Mouse (Mus musculus) limb, embryonic 12.5 days (tissue): ENCODE measurements at regions not wholly inside any gene's neighbourhood (a gene's known extent, or its start where the extent isn't known, plus 50 kb on each side); places are given as distances from the start of the nearest gene placed in this dataset.
"Not testable (repeated sequence)": the region's sequence is repeated elsewhere in the genome, so short reads cannot be mapped to it uniquely, and the experiment has no call there.

Experiments used
- ATAC-seq: fragments of 200-750 bp; cut with Nextera tagmentation; 2 replicates; pipeline ENCODE4 v1.8.0; 2017; ENCODE audit warnings: low read depth, moderate TSS enrichment; ENCODE audit not compliant: insufficient number of reproducible peaks, insufficient read depth, low FRiP score, low TSS enrichment
- H3K27ac ChIP-seq: fragments of 300-500 bp; sonication (generic); 2 replicates; pipeline ENCODE4 v1.5.1; 2016; ENCODE audit warnings: mild to moderate bottlenecking, moderate library complexity
- H3K27me3 ChIP-seq: fragments of 300-500 bp; sonication (generic); 2 replicates; pipeline ENCODE4 v1.6.1; 2016; ENCODE audit warnings: mild to moderate bottlenecking, moderate library complexity
- H3K36me3 ChIP-seq: fragments of 300-500 bp; sonication (generic); 2 replicates; pipeline ENCODE4 v1.6.1; 2016; ENCODE audit warnings: mild to moderate bottlenecking, moderate library complexity
- H3K4me1 ChIP-seq: fragments of 300-500 bp; sonication (generic); replicated peaks from 2 replicates; pipeline ENCODE4 v1.6.1; 2016
- H3K4me2 ChIP-seq: fragments of 300-500 bp; sonication (generic); 2 replicates; pipeline ENCODE4 v1.6.1; 2016; ENCODE audit warnings: mild to moderate bottlenecking, moderate library complexity
- H3K4me3 ChIP-seq: fragments of 300-500 bp; sonication (generic); replicated peaks from 2 replicates; pipeline ENCODE4 v1.5.1; 2016; ENCODE audit warnings: mild to moderate bottlenecking
- H3K9ac ChIP-seq: fragments of 300-500 bp; sonication (generic); replicated peaks from 2 replicates; pipeline ENCODE4 v1.6.1; 2016; ENCODE audit warnings: mild to moderate bottlenecking, moderate library complexity
- H3K9me3 ChIP-seq: fragments of 300-500 bp; sonication (generic); 2 replicates; pipeline ENCODE4 v1.6.1; 2016; ENCODE audit warnings: mild to moderate bottlenecking, moderate library complexity
- WGBS: fragments of 180-500 bp; shearing (Covaris S2); methylation state at CpG from one replicate; pipeline ENCODE4 v1.1.7; 2016; 5-methylcytosine and 5-hydroxymethylcytosine counted together

- Histone ChIP-seq H3K4me2 (no peak overlapping the region), H3K27me3 (no peaks in the 10 kb centered on the region), H3K4me3 (no peak overlapping the region), H3K27ac (no peak overlapping the region), H3K36me3 (no peaks in the 10 kb centered on the region), H3K4me1 (peaks cover 10% of the 10 kb centered on the region), H3K9ac (no peak overlapping the region), H3K9me3 (0 out of 2 replicates have a peak, but pooled peaks cover 5% of the 10 kb centered on the region)
- no peak for ATAC-seq
- WGBS, result 78% methylated on average over 16 of the region's 16 CpGs
Measured at GRCm38 (mm10) chr12:117379103-117379850, 137.0 kb upstream of the Rapgef5 start.

GRCm38 (mm10) chr12:117380836-117381235, 135.4 kb upstream of the Rapgef5 start:
- H3K4me1 ChIP-seq, result peaks cover 10% of the 10 kb centered on the region
- H3K9me3 ChIP-seq, result 0 out of 2 replicates have a peak, but pooled peaks cover 5% of the 10 kb centered on the region
- no peak overlapping the region for H3K4me3 ChIP-seq
- no peak for ATAC-seq
- WGBS, result 36% methylated on average over 6 of the region's 6 CpGs
- no peaks in the 10 kb centered on the region for H3K36me3 ChIP-seq
- H3K27me3 ChIP-seq, result no peaks in the 10 kb centered on the region
- H3K4me2 ChIP-seq, result no peak overlapping the region
- H3K27ac ChIP-seq, result no peak overlapping the region
- no peak overlapping the region for H3K9ac ChIP-seq

GRCm38 (mm10) chr12:117382727-117383126, 133.6 kb upstream of the Rapgef5 start:
- not testable (repeated sequence) for H3K27me3 ChIP-seq, H3K4me2 ChIP-seq, H3K36me3 ChIP-seq, ATAC-seq, H3K9me3 ChIP-seq, H3K4me1 ChIP-seq, H3K27ac ChIP-seq, H3K4me3 ChIP-seq, H3K9ac ChIP-seq
- 78% methylated on average over 1 of the region's 4 CpGs for WGBS

GRCm38 (mm10) chr12:117385072-117385666, 131.1 kb upstream of the Rapgef5 start:
- Histone ChIP-seq H3K27me3 (no peaks in the 10 kb centered on the region), H3K9ac (no peak overlapping the region), H3K36me3 (no peaks in the 10 kb centered on the region), H3K27ac (no peak overlapping the region), H3K4me1 (no peaks in the 10 kb centered on the region), H3K4me2 (no peak overlapping the region), H3K4me3 (no peak overlapping the region), H3K9me3 (no peaks in the 10 kb centered on the region)
- WGBS, result 15% methylated on average over 6 of the region's 6 CpGs
- ATAC-seq, result peak; percentile 54; the same call in 1 of the 2 replicates

- Histone ChIP-seq H3K27ac (no peak overlapping the region), H3K36me3 (no peaks in the 10 kb centered on the region), H3K9me3 (no peaks in the 10 kb centered on the region), H3K4me3 (no peak overlapping the region), H3K4me1 (no peaks in the 10 kb centered on the region), H3K9ac (no peak overlapping the region), H3K27me3 (no peaks in the 10 kb centered on the region), H3K4me2 (no peak overlapping the region)
- 96% methylated on average over 1 of the region's 1 CpGs for WGBS
- ATAC-seq, result no peak
Measured at GRCm38 (mm10) chr12:117385697-117386096, 130.6 kb upstream of the Rapgef5 start.

GRCm38 (mm10) chr12:117386957-117387356, 129.3 kb upstream of the Rapgef5 start:
- Histone ChIP-seq H3K9me3 (no peaks in the 10 kb centered on the region), H3K27ac (no peak overlapping the region), H3K27me3 (no peaks in the 10 kb centered on the region), H3K36me3 (no peaks in the 10 kb centered on the region), H3K4me1 (no peaks in the 10 kb centered on the region), H3K9ac (no peak overlapping the region), H3K4me2 (no peak overlapping the region), H3K4me3 (no peak overlapping the region)
- no peak for ATAC-seq
- 76% methylated on average over 9 of the region's 9 CpGs for WGBS

- 83% methylated on average over 7 of the region's 7 CpGs for WGBS
- Histone ChIP-seq H3K9me3 (no peaks in the 10 kb centered on the region), H3K36me3 (no peaks in the 10 kb centered on the region), H3K4me1 (no peaks in the 10 kb centered on the region), H3K27ac (no peak overlapping the region), H3K4me2 (no peak overlapping the region), H3K9ac (no peak overlapping the region), H3K27me3 (no peaks in the 10 kb centered on the region), H3K4me3 (no peak overlapping the region)
- no peak for ATAC-seq
Measured at GRCm38 (mm10) chr12:117389516-117390347, 126.5 kb upstream of the Rapgef5 start.

GRCm38 (mm10) chr12:117397512-117397911, 118.8 kb upstream of the Rapgef5 start:
- Histone ChIP-seq H3K9ac (no peak overlapping the region), H3K4me3 (no peak overlapping the region), H3K4me2 (no peak overlapping the region), H3K9me3 (no peaks in the 10 kb centered on the region), H3K36me3 (no peaks in the 10 kb centered on the region), H3K27me3 (no peaks in the 10 kb centered on the region), H3K4me1 (no peaks in the 10 kb centered on the region), H3K27ac (no peak overlapping the region)
- no peak for ATAC-seq
- WGBS, result 96% methylated on average over 3 of the region's 3 CpGs

GRCm38 (mm10) chr12:117403513-117404156, 112.6 kb upstream of the Rapgef5 start:
- 9% methylated on average over 7 of the region's 7 CpGs for WGBS

GRCm38 (mm10) chr12:117404157-117404752, 112.0 kb upstream of the Rapgef5 start:
- H3K27ac ChIP-seq, result no peak overlapping the region
- H3K4me3 ChIP-seq, result no peak overlapping the region
- WGBS, result 30% methylated on average over 5 of the region's 5 CpGs
- no peak for ATAC-seq
- H3K9me3 ChIP-seq, result no peaks in the 10 kb centered on the region
- no peaks in the 10 kb centered on the region for H3K36me3 ChIP-seq
- H3K27me3 ChIP-seq, result peaks cover 4% of the 10 kb centered on the region; the same call in 1 of the 2 replicates
- H3K4me1 ChIP-seq, result no peaks in the 10 kb centered on the region
- no peak overlapping the region for H3K9ac ChIP-seq
- H3K4me2 ChIP-seq, result no peak overlapping the region

More at GRCm38 (mm10) chr12:117403513-117404156, 112.6 kb upstream of the Rapgef5 start:
- Histone ChIP-seq H3K27ac (no peak overlapping the region), H3K4me3 (no peak overlapping the region), H3K36me3 (no peaks in the 10 kb centered on the region), H3K4me2 (no peak overlapping the region), H3K4me1 (no peaks in the 10 kb centered on the region), H3K27me3 (peaks cover 4% of the 10 kb centered on the region; the same call in 1 of the 2 replicates), H3K9ac (no peak overlapping the region), H3K9me3 (no peaks in the 10 kb centered on the region)
- ATAC-seq, result no peak
